Mouse (Mus musculus) forebrain, embryonic 11.5 days (tissue): ENCODE measurements around the gene Tmem62. TPM values are rescaled to one million over a fixed set of nuclear protein-coding genes. Genes with fewer than 3 reads are reported as not detected.
"Not testable (repeated sequence)": the region's sequence is repeated elsewhere in the genome, so short reads cannot be mapped to it uniquely, and the experiment has no call there.

Source experiments
- ATAC-seq: fragments of 200-750 bp; cut with Nextera tagmentation; replicated peaks from 2 replicates; pipeline ENCODE4 v1.8.0; 2017; ENCODE audit warnings: moderate TSS enrichment; ENCODE audit not compliant: low FRiP score
- DNase-seq: peaks from one replicate; pipeline ENCODE4 v3.0.0-alpha.2; 2017; ENCODE audit warnings: low spot score
- H3K27ac ChIP-seq: fragments of 300-500 bp; sonication (generic); 2 replicates; pipeline ENCODE4 v1.5.1; 2014; ENCODE audit warnings: low read depth, low read length
- H3K27me3 ChIP-seq: fragments of 300-500 bp; sonication (generic); 2 replicates; pipeline ENCODE4 v1.6.1; 2014; ENCODE audit warnings: mild to moderate bottlenecking, low read length, mixed read lengths; ENCODE audit not compliant: control insufficient read depth, insufficient read depth
- H3K36me3 ChIP-seq: fragments of 300-500 bp; sonication (generic); 2 replicates; pipeline ENCODE4 v1.6.1; 2014; ENCODE audit warnings: mild to moderate bottlenecking, low read length, moderate library complexity, mixed read lengths; ENCODE audit not compliant: control insufficient read depth, insufficient read depth
- H3K4me1 ChIP-seq: fragments of 300-500 bp; sonication (generic); replicated peaks from 2 replicates; pipeline ENCODE4 v1.6.1; 2014; ENCODE audit warnings: low read length, mixed read lengths; ENCODE audit not compliant: control insufficient read depth, insufficient read depth
- H3K4me2 ChIP-seq: fragments of 300-500 bp; sonication (generic); 2 replicates; pipeline ENCODE4 v1.6.1; 2014; ENCODE audit warnings: low read depth, mild to moderate bottlenecking, low read length, moderate library complexity, mixed read lengths; ENCODE audit not compliant: severe bottlenecking
- H3K4me3 ChIP-seq: fragments of 300-500 bp; sonication (generic); 2 replicates; pipeline ENCODE4 v1.5.1; 2014; ENCODE audit warnings: low read depth, low read length
- H3K9ac ChIP-seq: fragments of 300-500 bp; sonication (generic); 2 replicates; pipeline ENCODE4 v1.6.1; 2014; ENCODE audit warnings: low read length
- H3K9me3 ChIP-seq: fragments of 300-500 bp; sonication (generic); 2 replicates; pipeline ENCODE4 v1.6.1; 2016; ENCODE audit warnings: low read length, mixed read lengths; ENCODE audit not compliant: control insufficient read depth
- WGBS: fragments of 180-500 bp; shearing (Covaris S2); extraction: QIAGEN DNeasy Blood & Tissue Kit; methylation state at CpG from one replicate; pipeline ENCODE4 v1.1.7; 2014; 5-methylcytosine and 5-hydroxymethylcytosine counted together
- polyA plus RNA-seq: library from polyadenylated mRNA; unstranded; fragments of >200 nt; fragmentation: Nextera tagmentation; extraction: Ambion mirVana; gene quantifications from 2 replicates; pipeline ENCODE4 v1.2.1, GENCODE M21; 2014

Gene Tmem62
- polyA plus RNA-seq, 1 experiment from 2014 or later, result 4.9 TPM

GRCm38 (mm10) chr2:121017151-121017550 is 40.3 kb downstream of the Tmem62 start:
- no peaks in the 10 kb centered on the region for H3K4me1 ChIP-seq
- no peak overlapping the region for H3K4me3 ChIP-seq
- ATAC-seq, result no peak
- DNase-seq, result no peak
- WGBS, result 96% methylated on average over 1 of the region's 1 CpGs
- H3K4me2 ChIP-seq, result no peak overlapping the region
- no peaks in the 10 kb centered on the region for H3K9me3 ChIP-seq
- H3K27ac ChIP-seq, result no peak overlapping the region
- H3K9ac ChIP-seq, result no peak overlapping the region
- no peaks in the 10 kb centered on the region; the same call in 1 of the 2 replicates for H3K36me3 ChIP-seq
- H3K27me3 ChIP-seq, result no peaks in the 10 kb centered on the region

DNA sequence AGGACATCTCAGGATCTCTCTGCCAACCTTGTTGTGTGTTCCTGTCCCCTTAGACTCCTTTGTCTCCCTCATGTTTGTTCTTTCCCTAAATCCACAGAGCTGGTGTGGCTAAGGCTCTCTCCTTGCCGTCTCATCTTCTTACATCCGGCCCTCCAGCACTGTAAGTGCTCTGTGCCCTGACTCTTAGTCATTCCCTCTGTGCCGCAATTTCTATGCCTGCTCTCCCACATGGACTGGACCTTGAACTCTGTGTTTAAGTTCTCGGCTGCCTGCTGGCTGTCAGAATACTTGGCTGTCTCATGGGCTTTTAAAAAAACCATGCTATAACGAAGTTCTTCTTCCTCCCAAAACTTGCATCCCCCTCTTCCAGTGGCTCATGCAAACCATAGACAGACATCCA is 46.1 kb downstream of the Tmem62 start:
- no peak for DNase-seq
- 84% methylated on average over 5 of the region's 5 CpGs for WGBS
- no peaks in the 10 kb centered on the region for H3K27me3 ChIP-seq

GRCm38 (mm10) chr2:121036733-121037341 is 60.0 kb downstream of the Tmem62 start, which contains the start of gene Epb42:
Epb42 (minus strand) TSS chr2:121037072.
- no peak within 1 kb of the TSS for H3K4me3 ChIP-seq
- no peak within 1 kb of the TSS for H3K9ac ChIP-seq
- WGBS, result 70% methylated on average over 5 of the region's 5 CpGs
- H3K4me2 ChIP-seq, result no peak within 1 kb of the TSS
- no peaks in the 10 kb centered on the region for H3K9me3 ChIP-seq
- no peak for DNase-seq
- no peaks in the 10 kb centered on the region for H3K36me3 ChIP-seq
- no peak for ATAC-seq
- no peaks in the 10 kb centered on the region for H3K4me1 ChIP-seq
- no peak within 1 kb of the TSS for H3K27ac ChIP-seq
- no peaks in the 10 kb centered on the region for H3K27me3 ChIP-seq

More for the DNA sequence above, 46.1 kb downstream of the Tmem62 start:
- H3K27ac ChIP-seq, result no peak overlapping the region
- no peak overlapping the region for H3K4me3 ChIP-seq
- no peak overlapping the region for H3K9ac ChIP-seq
- H3K4me1 ChIP-seq, result no peaks in the 10 kb centered on the region
- H3K9me3 ChIP-seq, result no peaks in the 10 kb centered on the region
- no peaks in the 10 kb centered on the region; the same call in 1 of the 2 replicates for H3K36me3 ChIP-seq
- ATAC-seq, result no peak
- no peak overlapping the region for H3K4me2 ChIP-seq

- H3K4me3 ChIP-seq, H3K4me1 ChIP-seq, H3K36me3 ChIP-seq, H3K27me3 ChIP-seq, H3K9ac ChIP-seq, H3K27ac ChIP-seq, H3K4me2 ChIP-seq, H3K9me3 ChIP-seq, DNase-seq, ATAC-seq: not testable (repeated sequence)
- 96% methylated on average over 1 of the region's 1 CpGs for WGBS
Observed at GRCm38 (mm10) chr2:121038851-121039250, 62.0 kb downstream of the Tmem62 start.

DNA sequence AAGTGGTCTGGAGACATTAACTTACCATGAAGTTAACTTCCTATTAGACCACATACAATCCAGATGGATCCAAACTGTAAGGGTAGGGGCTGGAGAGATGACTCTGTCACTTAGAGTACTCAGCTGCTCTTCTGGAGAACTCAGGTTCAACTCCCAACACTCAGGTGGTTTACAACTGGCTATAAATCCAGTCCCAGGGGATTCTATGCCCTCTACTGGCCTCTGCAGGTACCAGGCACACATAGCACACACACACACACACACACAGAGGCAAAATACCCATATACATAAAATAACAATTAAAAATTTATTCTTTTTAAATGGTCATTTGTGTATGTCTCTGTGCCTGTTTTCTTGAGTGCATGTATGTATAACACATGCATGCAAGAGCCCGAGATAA is 62.6 kb downstream of the Tmem62 start:
- no peaks in the 10 kb centered on the region for H3K4me1 ChIP-seq
- no peak overlapping the region for H3K9ac ChIP-seq
- 92% methylated on average over 1 of the region's 1 CpGs for WGBS
- no peaks in the 10 kb centered on the region for H3K9me3 ChIP-seq
- H3K4me2 ChIP-seq, result no peak overlapping the region
- H3K27ac ChIP-seq, result no peak overlapping the region
- no peak overlapping the region for H3K4me3 ChIP-seq
- DNase-seq, result no peak
- no peak for ATAC-seq
- no peaks in the 10 kb centered on the region for H3K27me3 ChIP-seq
- no peaks in the 10 kb centered on the region for H3K36me3 ChIP-seq

GRCm38 (mm10) chr2:121041098-121041497 is 64.3 kb downstream of the Tmem62 start:
- Histone ChIP-seq H3K4me2 (no peak overlapping the region), H3K4me3 (no peak overlapping the region), H3K9me3 (no peaks in the 10 kb centered on the region), H3K27ac (no peak overlapping the region), H3K9ac (no peak overlapping the region), H3K36me3 (no peaks in the 10 kb centered on the region), H3K4me1 (no peaks in the 10 kb centered on the region), H3K27me3 (no peaks in the 10 kb centered on the region)
- no peak for ATAC-seq
- WGBS, result 53% methylated on average over 5 of the region's 5 CpGs
- DNase-seq, result no peak

GRCm38 (mm10) chr2:121045653-121046052 is 68.8 kb downstream of the Tmem62 start:
- H3K4me1 ChIP-seq, result no peaks in the 10 kb centered on the region
- no peak overlapping the region for H3K4me2 ChIP-seq
- ATAC-seq (no peak), DNase-seq (no peak)
- no peak overlapping the region for H3K4me3 ChIP-seq
- 75% methylated on average over 4 of the region's 4 CpGs for WGBS
- H3K9me3 ChIP-seq, result no peaks in the 10 kb centered on the region
- no peaks in the 10 kb centered on the region for H3K36me3 ChIP-seq
- H3K9ac ChIP-seq, result no peak overlapping the region
- no peak overlapping the region for H3K27ac ChIP-seq
- H3K27me3 ChIP-seq, result no peaks in the 10 kb centered on the region

GRCm38 (mm10) chr2:121052176-121052575 is 75.4 kb downstream of the Tmem62 start:
- H3K9me3 ChIP-seq, result no peaks in the 10 kb centered on the region
- ATAC-seq (no peak), DNase-seq (no peak)
- H3K4me1 ChIP-seq, result no peaks in the 10 kb centered on the region
- WGBS, result 87% methylated on average over 5 of the region's 5 CpGs
- no peak overlapping the region for H3K4me3 ChIP-seq
- H3K4me2 ChIP-seq, result no peak overlapping the region
- H3K27me3 ChIP-seq, result no peaks in the 10 kb centered on the region
- H3K27ac ChIP-seq, result no peak overlapping the region
- no peak overlapping the region for H3K9ac ChIP-seq
- H3K36me3 ChIP-seq, result no peaks in the 10 kb centered on the region

- no peak for ATAC-seq
- Histone ChIP-seq H3K9me3 (no peaks in the 10 kb centered on the region), H3K27me3 (no peaks in the 10 kb centered on the region), H3K4me1 (no peaks in the 10 kb centered on the region), H3K27ac (no peak overlapping the region), H3K36me3 (no peaks in the 10 kb centered on the region), H3K4me3 (no peak overlapping the region), H3K4me2 (no peak overlapping the region), H3K9ac (no peak overlapping the region)
- no peak for DNase-seq
- WGBS, result 78% methylated on average over 2 of the region's 2 CpGs
Observed at GRCm38 (mm10) chr2:121054060-121054459, 77.2 kb downstream of the Tmem62 start.
